Mouse (Mus musculus): ENCODE data around the gene Anapc7.

DNA sequence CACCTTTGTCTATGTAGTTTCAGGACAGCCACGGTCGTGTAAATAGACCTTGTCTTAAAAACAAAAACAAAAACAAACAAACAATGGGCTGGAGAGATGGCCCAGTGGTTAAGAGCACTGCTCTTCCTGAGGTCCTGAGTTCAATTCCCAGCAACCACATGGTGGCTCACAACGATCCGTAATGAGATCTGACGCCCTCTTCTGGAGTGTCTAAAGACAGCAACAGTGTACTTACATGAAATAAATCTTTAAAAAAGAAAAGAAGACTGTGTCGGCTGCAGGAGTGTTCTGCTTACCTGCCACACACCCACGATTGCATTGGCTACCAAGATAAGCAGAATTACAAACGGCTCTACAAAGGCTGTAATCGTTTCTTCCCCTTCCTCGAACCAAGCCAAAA lies 69.9 kb downstream of the Anapc7 start:
- TF ChIP-seq CTCF (IDR thresholded peaks at IDR 0.05; ENCODE audit: control insufficient read depth, insufficient read depth, low read length) (no peak), POLR2A (IDR thresholded peaks at IDR 0.05; ENCODE audit: borderline replicate concordance, control insufficient read depth, low read depth, low read length) (no peak)

All from bone marrow, adult 2 months (tissue).